Mouse (Mus musculus): ENCODE measurements around the gene Tmem213.

DNA sequence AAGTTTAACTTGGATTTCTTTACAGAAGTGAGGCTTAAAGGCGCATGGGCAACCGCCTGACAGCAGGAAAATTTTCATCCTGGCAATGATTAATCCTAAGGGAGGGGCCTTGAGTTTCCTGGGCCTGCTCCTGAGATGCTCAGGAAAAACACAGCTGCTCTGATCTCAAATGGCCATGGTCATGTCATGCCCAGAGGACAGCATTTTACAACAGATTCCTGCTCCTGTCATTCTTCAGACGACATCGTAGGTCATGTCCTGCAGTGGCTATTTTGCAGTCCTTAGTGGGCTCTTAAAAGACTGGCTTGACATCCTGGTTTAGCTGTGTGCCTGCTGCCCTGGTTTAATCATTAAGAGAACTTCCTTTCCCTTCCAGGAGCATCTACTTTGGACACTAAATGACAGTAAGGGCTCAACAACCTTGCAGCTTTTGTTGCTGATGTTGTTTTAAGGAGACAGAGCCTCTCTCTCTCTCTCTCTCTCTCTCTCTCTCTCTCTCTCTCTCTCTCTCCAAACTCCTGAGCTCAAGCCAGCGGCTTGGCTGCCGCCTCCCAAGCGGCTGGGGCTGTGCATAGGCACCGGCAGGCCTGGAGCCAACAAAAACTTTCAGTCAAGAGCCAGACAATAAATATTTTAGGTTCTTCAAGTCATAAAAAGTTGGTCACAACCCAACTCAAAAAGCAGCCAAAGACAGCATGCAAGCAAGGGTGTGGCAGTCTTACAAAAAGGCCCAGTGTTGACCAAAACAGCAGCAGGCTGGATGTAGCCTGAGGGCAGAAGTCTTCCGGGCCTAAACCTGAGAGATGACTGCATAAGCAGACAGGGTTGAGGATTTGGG is 35.3 kb downstream of the Tmem213 start:
- no peak for TF ChIP-seq CTCF (IDR thresholded peaks at IDR 0.05; ENCODE audit: insufficient read depth, low read depth, low read length)
- TF ChIP-seq POLR2A (IDR thresholded peaks at IDR 0.05; ENCODE audit: insufficient read depth, low read depth, low read length), result no peak
